Mouse (Mus musculus) midbrain, embryonic 15.5 days (tissue): ENCODE data around the gene Fmo1. TPM values are rescaled to one million over a fixed set of nuclear protein-coding genes. Genes with fewer than 3 reads are reported as not detected.
"Not testable (repeated sequence)": the region's sequence is repeated elsewhere in the genome, so short reads cannot be mapped to it uniquely, and the experiment has no call there.

Experiments
- ATAC-seq: fragments of 200-750 bp; cut with Nextera tagmentation; replicated peaks from 2 replicates; pipeline ENCODE4 v1.8.0; 2017; ENCODE audit warnings: moderate TSS enrichment
- H3K27ac ChIP-seq: fragments of 300-500 bp; sonication (generic); 2 replicates; pipeline ENCODE4 v1.5.1; 2015; ENCODE audit warnings: mild to moderate bottlenecking, inconsistent platforms
- H3K27me3 ChIP-seq: fragments of 300-500 bp; sonication (generic); replicated peaks from 2 replicates; pipeline ENCODE4 v1.6.1; 2015; ENCODE audit warnings: inconsistent platforms
- H3K36me3 ChIP-seq: fragments of 300-500 bp; sonication (generic); replicated peaks from 2 replicates; pipeline ENCODE4 v1.6.1; 2015; ENCODE audit warnings: inconsistent platforms
- H3K4me1 ChIP-seq: fragments of 300-500 bp; sonication (generic); 2 replicates; pipeline ENCODE4 v1.6.1; 2015; ENCODE audit warnings: inconsistent platforms
- H3K4me2 ChIP-seq: fragments of 300-500 bp; sonication (generic); 2 replicates; pipeline ENCODE4 v1.6.1; 2015; ENCODE audit warnings: inconsistent platforms, mild to moderate bottlenecking, moderate library complexity
- H3K4me3 ChIP-seq: fragments of 300-500 bp; sonication (generic); 2 replicates; pipeline ENCODE4 v1.5.1; 2015; ENCODE audit warnings: mild to moderate bottlenecking, inconsistent platforms
- H3K9ac ChIP-seq: fragments of 300-500 bp; sonication (generic); 2 replicates; pipeline ENCODE4 v1.6.1; 2015; ENCODE audit warnings: mild to moderate bottlenecking, inconsistent platforms
- H3K9me3 ChIP-seq: fragments of 300-500 bp; sonication (generic); 2 replicates; pipeline ENCODE4 v1.6.1; 2016; ENCODE audit warnings: inconsistent platforms
- WGBS: fragments of 180-500 bp; shearing (Covaris S2); methylation state at CpG from one replicate; pipeline ENCODE4 v1.1.7; 2015; ENCODE audit warnings: mixed read lengths; 5-methylcytosine and 5-hydroxymethylcytosine counted together
- polyA plus RNA-seq: library from polyadenylated mRNA; unstranded; fragments of >200 nt; fragmentation: Nextera tagmentation; extraction: Ambion mirVana; gene quantifications from 2 replicates; pipeline ENCODE4 v1.2.1, GENCODE M21; 2015

Gene Fmo1
- polyA plus RNA-seq, 1 experiment from 2014 or later = 23.3 TPM

DNA sequence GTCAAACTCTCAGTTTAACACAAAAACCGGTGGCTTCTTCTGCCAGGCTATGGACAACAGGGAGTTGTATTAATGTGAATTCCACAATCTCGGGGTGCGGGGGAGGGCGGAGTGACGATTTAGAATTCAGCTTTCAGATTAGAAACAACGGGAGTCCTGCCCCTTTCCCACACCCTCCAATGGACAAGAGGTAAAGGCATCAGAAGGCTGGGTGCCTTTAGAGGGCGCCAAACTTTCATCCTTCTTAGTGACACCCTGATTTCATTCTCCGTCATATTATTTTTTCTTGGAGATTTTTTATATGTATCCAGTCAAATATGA, 52.6 kb downstream of the Fmo1 start, which contains the start of gene Fmo4:
TSS of gene Fmo4 (minus strand) at position 137 of the 321 bp plus-strand sequence.
- Histone ChIP-seq H3K27me3 (no peaks in the 10 kb centered on the region), H3K4me1 (no peaks in the 10 kb centered on the region), H3K36me3 (no peaks in the 10 kb centered on the region), H3K27ac (no peak within 1 kb of the TSS), H3K9ac (no peak within 1 kb of the TSS), H3K4me3 (no peak within 1 kb of the TSS), H3K9me3 (no peaks in the 10 kb centered on the region), H3K4me2 (no peak within 1 kb of the TSS)
- no peak for ATAC-seq
- WGBS = 51% methylated on average over 8 of the region's 8 CpGs

DNA sequence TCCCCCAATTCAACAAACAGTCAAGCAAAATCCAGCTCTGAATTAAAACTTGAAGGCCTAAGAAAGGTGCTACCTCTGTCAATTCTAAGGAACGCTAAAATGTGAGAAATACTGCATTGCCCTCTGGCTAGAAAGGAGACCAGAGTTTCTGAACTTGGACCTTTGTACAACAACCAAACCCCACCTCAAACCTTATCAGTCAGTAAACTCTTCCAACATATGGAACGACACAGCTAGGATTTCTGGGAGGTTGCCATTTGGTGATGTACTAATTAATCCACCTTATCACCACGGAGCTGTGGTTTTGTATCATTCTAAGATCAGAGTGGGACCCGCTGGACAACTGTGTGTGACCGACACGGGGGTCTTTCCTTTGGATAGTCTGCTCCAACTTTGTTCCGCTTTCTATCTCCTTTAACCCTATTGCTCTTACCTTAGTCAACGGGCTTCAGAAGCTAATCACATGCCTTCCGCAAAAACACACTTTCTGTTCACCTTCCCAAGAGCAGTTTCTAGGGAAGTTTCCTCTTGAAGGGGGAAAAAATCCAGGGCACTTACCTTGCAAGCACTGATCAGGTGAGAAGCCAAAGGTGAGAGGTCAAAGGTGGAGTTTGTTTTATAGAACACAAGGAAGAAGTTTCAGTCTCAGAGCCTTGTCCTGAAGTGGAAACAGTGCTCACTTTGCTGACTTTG, 53.1 kb downstream of the Fmo1 start:
- Histone ChIP-seq H3K9me3 (no peaks in the 10 kb centered on the region), H3K4me2 (no peak overlapping the region), H3K27ac (no peak overlapping the region), H3K4me1 (no peaks in the 10 kb centered on the region), H3K4me3 (no peak overlapping the region), H3K36me3 (no peaks in the 10 kb centered on the region), H3K27me3 (no peaks in the 10 kb centered on the region), H3K9ac (no peak overlapping the region)
- 92% methylated on average over 9 of the region's 9 CpGs for WGBS
- ATAC-seq = no peak

DNA sequence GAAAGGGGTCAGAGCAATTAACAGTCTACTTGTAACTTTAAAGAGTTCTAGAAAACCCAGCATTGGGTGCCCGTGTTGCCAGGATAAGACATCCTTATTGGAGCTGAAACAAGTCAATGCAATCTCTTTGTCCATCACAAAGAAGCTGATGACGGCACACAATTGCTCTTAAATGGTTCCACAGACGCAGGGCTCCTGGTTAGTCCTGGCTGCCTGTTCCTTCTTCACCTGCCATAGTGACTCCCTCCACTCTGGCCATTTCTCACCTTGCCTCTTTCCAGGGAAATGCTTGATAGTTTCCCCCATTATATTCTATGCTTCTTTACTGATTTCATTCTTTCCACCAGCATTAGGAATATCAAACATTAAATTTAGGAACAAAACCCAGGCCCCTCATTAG, 57.9 kb downstream of the Fmo1 start:
- no peaks in the 10 kb centered on the region for H3K4me1 ChIP-seq
- no peaks in the 10 kb centered on the region for H3K36me3 ChIP-seq
- no peak for ATAC-seq
- H3K4me3 ChIP-seq = no peak overlapping the region
- H3K9me3 ChIP-seq = no peaks in the 10 kb centered on the region
- H3K4me2 ChIP-seq = no peak overlapping the region
- WGBS = 76% methylated on average over 3 of the region's 3 CpGs
- H3K27me3 ChIP-seq = no peaks in the 10 kb centered on the region
- H3K9ac ChIP-seq = no peak overlapping the region
- H3K27ac ChIP-seq = no peak overlapping the region

DNA sequence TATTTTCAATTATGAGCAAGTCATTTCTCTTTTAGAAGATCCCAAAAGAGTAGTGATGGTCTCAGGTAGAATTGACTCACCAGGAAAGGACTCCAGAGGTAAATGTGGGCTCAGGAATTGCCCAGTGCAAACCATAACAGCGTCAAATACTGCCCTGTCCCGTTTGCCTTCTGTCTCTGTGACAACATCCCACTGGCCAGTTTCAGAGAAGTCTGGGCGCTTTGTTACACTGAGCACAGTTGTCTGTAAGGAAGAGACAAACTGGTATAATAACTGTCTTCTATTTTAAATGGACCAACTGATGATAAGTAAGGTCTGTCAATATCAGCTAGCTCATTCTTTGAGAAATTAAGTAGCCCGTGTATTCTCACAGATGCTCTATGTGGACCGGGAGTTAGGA, 59.0 kb downstream of the Fmo1 start:
- WGBS = 91% methylated on average over 5 of the region's 5 CpGs
- Histone ChIP-seq H3K4me1 (no peaks in the 10 kb centered on the region), H3K36me3 (no peaks in the 10 kb centered on the region), H3K27ac (no peak overlapping the region), H3K4me3 (no peak overlapping the region), H3K9ac (no peak overlapping the region), H3K4me2 (no peak overlapping the region), H3K27me3 (no peaks in the 10 kb centered on the region), H3K9me3 (no peaks in the 10 kb centered on the region)
- no peak for ATAC-seq

DNA sequence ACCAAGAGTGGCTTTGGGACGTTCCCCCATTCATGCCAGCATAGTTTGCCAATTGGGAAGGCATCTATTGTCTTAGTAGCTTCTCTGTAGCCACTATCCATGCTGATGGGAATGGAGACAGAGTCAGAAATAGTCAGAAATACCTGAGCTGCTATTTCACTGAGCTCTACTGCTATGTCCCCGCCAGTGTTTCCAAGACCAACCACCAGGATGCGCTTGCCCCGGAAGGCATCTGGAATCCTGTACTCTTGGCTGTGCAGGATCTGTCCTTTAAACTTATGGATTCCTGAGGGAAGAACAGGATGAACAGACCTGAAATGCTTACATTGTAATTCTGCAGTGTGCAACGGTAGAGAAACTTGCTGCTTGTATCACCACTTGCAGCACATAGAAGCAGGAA, 61.4 kb downstream of the Fmo1 start:
- 57% methylated on average over 5 of the region's 5 CpGs for WGBS
- Histone ChIP-seq H3K4me1 (no peaks in the 10 kb centered on the region), H3K27ac (no peak overlapping the region)

DNA sequence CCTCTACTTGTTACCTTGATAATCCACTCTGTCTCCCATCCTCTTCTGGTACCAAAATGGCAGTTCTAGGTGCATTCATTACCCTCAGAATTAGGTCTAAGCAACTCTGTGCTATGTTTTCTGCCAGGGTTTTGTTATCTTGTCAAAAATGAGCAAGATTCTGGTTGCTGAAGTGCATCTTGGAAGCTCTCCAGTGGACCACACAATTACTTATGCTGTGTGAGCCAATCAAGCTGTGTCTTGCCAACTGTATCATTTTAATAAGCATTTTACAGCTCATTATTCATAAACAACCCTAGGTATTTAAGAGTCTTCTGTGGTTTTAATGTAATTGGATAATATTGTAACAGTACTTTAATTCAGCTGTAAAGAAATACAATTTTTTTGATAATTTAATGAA, 70.0 kb downstream of the Fmo1 start:
- ATAC-seq = no peak
- Histone ChIP-seq H3K4me1 (no peaks in the 10 kb centered on the region), H3K4me2 (no peak overlapping the region), H3K27ac (no peak overlapping the region), H3K9ac (no peak overlapping the region), H3K27me3 (no peaks in the 10 kb centered on the region), H3K36me3 (no peaks in the 10 kb centered on the region), H3K4me3 (no peak overlapping the region), H3K9me3 (no peaks in the 10 kb centered on the region)

More for the DNA sequence above, 61.4 kb downstream of the Fmo1 start:
- no peak overlapping the region for H3K4me2 ChIP-seq
- H3K9me3 ChIP-seq = no peaks in the 10 kb centered on the region
- H3K27me3 ChIP-seq = no peaks in the 10 kb centered on the region
- no peaks in the 10 kb centered on the region for H3K36me3 ChIP-seq
- no peak overlapping the region for H3K9ac ChIP-seq
- no peak for ATAC-seq
- no peak overlapping the region for H3K4me3 ChIP-seq

DNA sequence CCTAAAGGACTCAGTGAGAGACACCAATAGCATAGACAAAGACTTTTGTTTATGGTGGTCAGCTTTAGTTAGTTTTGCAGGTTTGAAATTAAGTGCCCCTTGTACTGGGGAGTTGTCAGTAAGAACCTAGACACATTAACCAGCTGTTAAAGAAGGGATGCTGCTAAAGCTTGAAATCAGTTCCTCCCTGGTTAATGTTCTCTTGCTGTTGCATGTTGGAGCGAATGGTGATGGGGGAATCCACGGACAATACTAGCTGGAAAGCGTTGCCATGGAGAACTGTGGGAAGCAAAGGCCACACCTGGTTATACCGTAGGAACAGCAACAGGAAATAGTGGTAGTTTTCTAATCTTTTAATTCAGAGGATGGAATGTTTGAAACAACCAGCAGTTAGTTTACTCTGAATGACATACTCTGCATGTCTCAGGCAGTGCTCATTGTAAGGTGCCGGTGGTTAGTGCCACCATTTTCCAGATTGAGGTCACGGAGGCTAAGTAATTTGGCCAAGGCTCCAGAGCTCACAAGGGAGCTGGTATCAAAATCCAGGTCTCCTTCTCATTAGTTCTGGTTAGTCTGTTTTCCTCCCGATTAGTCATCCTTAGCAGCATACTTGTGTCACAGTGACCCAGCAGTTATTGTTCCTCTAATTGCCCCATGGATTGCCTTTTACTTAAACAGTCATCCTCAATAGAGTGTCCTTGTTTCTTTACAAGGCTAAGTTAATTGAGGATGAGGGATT, 73.9 kb downstream of the Fmo1 start:
- WGBS = 62% methylated on average over 7 of the region's 7 CpGs
- ATAC-seq = 0 out of 2 replicates have a peak, but pooled peaks have one; percentile 20
- H3K27me3 ChIP-seq = no peaks in the 10 kb centered on the region
- no peak overlapping the region for H3K4me2 ChIP-seq
- H3K9me3 ChIP-seq = no peaks in the 10 kb centered on the region
- H3K4me3 ChIP-seq = no peak overlapping the region
- no peak overlapping the region for H3K9ac ChIP-seq
- no peaks in the 10 kb centered on the region for H3K36me3 ChIP-seq
- H3K27ac ChIP-seq = no peak overlapping the region
- H3K4me1 ChIP-seq = no peaks in the 10 kb centered on the region

DNA sequence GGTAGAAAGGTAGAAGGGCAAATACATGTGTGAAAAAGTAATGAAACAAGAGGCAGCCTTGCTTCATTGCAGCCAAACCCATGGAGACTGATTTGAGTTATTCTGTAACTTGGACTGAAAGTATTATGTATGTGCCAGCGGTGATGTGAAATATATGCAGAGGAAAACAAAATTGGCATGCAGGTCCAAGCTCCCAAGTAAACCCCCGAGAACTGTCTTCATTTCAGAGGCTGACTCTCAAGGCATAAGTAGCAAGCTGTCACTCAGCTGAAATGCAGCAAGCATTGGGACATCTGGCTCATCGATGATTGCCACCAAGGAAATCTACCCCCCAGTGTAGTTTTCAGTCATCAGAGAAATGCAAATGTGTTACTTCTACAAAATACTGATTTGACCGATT, 81.2 kb downstream of the Fmo1 start:
- Histone ChIP-seq H3K4me2 (no peak overlapping the region), H3K27ac (no peak overlapping the region), H3K9me3 (no peaks in the 10 kb centered on the region), H3K27me3 (no peaks in the 10 kb centered on the region), H3K4me3 (no peak overlapping the region), H3K36me3 (no peaks in the 10 kb centered on the region), H3K9ac (no peak overlapping the region), H3K4me1 (no peaks in the 10 kb centered on the region)
- WGBS = 71% methylated on average over 4 of the region's 4 CpGs
- ATAC-seq = no peak

DNA sequence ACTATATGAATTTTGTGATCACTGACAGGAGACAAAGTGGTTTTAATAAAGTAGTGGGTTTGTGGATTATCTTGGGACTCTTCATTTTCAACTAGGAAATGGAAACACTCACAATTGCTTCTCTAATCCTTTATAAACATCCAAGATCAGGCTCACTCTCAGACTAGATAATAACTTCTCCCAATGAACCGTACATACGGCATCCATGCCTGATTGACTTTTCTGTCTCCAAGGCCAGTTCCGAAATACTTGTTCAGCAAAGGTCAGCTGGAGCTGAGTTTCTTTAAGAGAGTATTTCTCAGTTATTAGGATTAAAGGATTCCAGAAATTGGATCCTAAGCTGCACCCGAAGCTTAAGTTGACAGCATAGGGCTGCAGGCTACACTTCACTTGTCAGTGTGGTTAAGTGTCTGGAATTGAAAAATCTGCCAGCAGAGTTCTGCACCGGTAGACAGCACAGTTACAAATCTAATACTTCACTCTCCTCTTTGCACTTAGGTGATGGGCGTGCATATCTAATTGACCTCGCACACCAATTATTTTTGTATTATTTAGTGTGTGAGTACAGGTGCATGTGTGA, 82.7 kb downstream of the Fmo1 start:
- no peak overlapping the region for H3K9ac ChIP-seq
- H3K9me3 ChIP-seq = no peaks in the 10 kb centered on the region
- H3K27ac ChIP-seq = 0 out of 2 replicates have a peak overlapping the region, but pooled peaks have one; percentile 21
- H3K27me3 ChIP-seq = no peaks in the 10 kb centered on the region
- ATAC-seq = peak; percentile 89
- H3K4me2 ChIP-seq = no peak overlapping the region
- WGBS = 54% methylated on average over 7 of the region's 7 CpGs
- H3K4me3 ChIP-seq = no peak overlapping the region
- no peaks in the 10 kb centered on the region for H3K4me1 ChIP-seq
- H3K36me3 ChIP-seq = no peaks in the 10 kb centered on the region

DNA sequence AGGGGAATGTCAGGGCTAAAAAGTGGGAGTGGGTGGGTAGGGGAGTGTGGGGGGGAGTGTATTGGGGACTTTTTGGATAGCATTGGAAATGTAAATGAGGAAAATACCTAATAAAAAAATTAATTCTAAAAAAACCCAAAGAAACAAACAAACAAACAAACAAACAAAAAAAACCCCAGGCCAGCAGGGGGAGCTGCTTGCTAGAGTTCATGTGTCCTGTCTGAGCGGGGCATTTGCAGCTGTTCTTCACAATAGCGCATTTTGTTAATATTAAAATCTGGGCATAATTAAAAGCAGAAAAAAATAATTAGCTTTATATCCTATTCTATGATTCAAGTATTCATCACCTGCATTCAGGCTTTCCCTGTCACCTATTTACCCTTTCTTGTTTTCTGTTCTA, 85.4 kb downstream of the Fmo1 start:
- 100% methylated on average over 2 of the region's 2 CpGs for WGBS
- H3K27me3 ChIP-seq, H3K9ac ChIP-seq: not testable (repeated sequence)

More for the DNA sequence above, 85.4 kb downstream of the Fmo1 start:
- H3K4me2 ChIP-seq, H3K4me1 ChIP-seq, H3K27ac ChIP-seq, H3K36me3 ChIP-seq, H3K9me3 ChIP-seq, H3K4me3 ChIP-seq, ATAC-seq: not testable (repeated sequence)
